Mouse (Mus musculus) neural tube, embryonic 11.5 days (tissue): ENCODE data around the gene Pja2. TPM values are rescaled to one million over a fixed set of nuclear protein-coding genes. Genes with fewer than 3 reads are reported as not detected.
"Not testable (repeated sequence)": the region's sequence is repeated elsewhere in the genome, so short reads cannot be mapped to it uniquely, and the experiment has no call there.

Experiments used
- ATAC-seq: fragments of 200-750 bp; cut with Nextera tagmentation; 2 replicates; pipeline ENCODE4 v1.8.0; 2017; ENCODE audit warnings: moderate number of reproducible peaks, mild to moderate bottlenecking, moderate TSS enrichment, moderate library complexity; ENCODE audit not compliant: insufficient read depth, low FRiP score, low TSS enrichment
- DNase-seq: peaks from one replicate; pipeline ENCODE4 v3.0.0-alpha.2; 2015; ENCODE audit warnings: low spot score
- H3K27ac ChIP-seq: fragments of 300-500 bp; sonication (generic); 2 replicates; pipeline ENCODE4 v1.5.1; 2014; ENCODE audit warnings: low read depth, mild to moderate bottlenecking, low read length
- H3K27me3 ChIP-seq: fragments of 300-500 bp; sonication (generic); 2 replicates; pipeline ENCODE4 v1.6.1; 2014; ENCODE audit warnings: mild to moderate bottlenecking, low read length, mixed read lengths; ENCODE audit not compliant: control insufficient read depth, insufficient read depth
- H3K36me3 ChIP-seq: fragments of 300-500 bp; sonication (generic); 2 replicates; pipeline ENCODE4 v1.6.1; 2014; ENCODE audit warnings: mild to moderate bottlenecking, low read length, moderate library complexity, mixed read lengths; ENCODE audit not compliant: control insufficient read depth, insufficient read depth
- H3K4me1 ChIP-seq: fragments of 300-500 bp; sonication (generic); 2 replicates; pipeline ENCODE4 v1.6.1; 2014; ENCODE audit warnings: low read length, mixed read lengths; ENCODE audit not compliant: control insufficient read depth, insufficient read depth
- H3K4me2 ChIP-seq: fragments of 300-500 bp; sonication (generic); 2 replicates; pipeline ENCODE4 v1.6.1; 2014; ENCODE audit warnings: low read depth, mild to moderate bottlenecking, moderate library complexity
- H3K4me3 ChIP-seq: fragments of 300-500 bp; sonication (generic); 2 replicates; pipeline ENCODE4 v1.5.1; 2014; ENCODE audit warnings: low read depth, low read length
- H3K9ac ChIP-seq: fragments of 300-500 bp; sonication (generic); 2 replicates; pipeline ENCODE4 v1.6.1; 2014; ENCODE audit warnings: mild to moderate bottlenecking, low read length
- H3K9me3 ChIP-seq: fragments of 300-500 bp; sonication (generic); 2 replicates; pipeline ENCODE4 v1.6.1; 2016; ENCODE audit warnings: low read length; ENCODE audit not compliant: control insufficient read depth
- WGBS: fragments of 180-500 bp; shearing (Covaris S2); extraction: QIAGEN DNeasy Blood & Tissue Kit; methylation state at CpG from one replicate; pipeline ENCODE4 v1.1.7; 2014; 5-methylcytosine and 5-hydroxymethylcytosine counted together
- polyA plus RNA-seq: library from polyadenylated mRNA; unstranded; fragments of >200 nt; fragmentation: Nextera tagmentation; extraction: Ambion mirVana; gene quantifications from 2 replicates; pipeline ENCODE4 v1.2.1, GENCODE M21; 2014

The Pja2 gene
- polyA plus RNA-seq, 1 experiment from 2014 or later = 105 TPM

- not testable (repeated sequence) for DNase-seq, H3K4me1 ChIP-seq, H3K4me3 ChIP-seq, H3K9me3 ChIP-seq, H3K9ac ChIP-seq, H3K27me3 ChIP-seq, H3K27ac ChIP-seq, ATAC-seq, H3K36me3 ChIP-seq, H3K4me2 ChIP-seq
- 87% methylated on average over 1 of the region's 1 CpGs for WGBS
Observed at GRCm38 (mm10) chr17:64314523-64314922, 17.2 kb downstream of the Pja2 start.

GRCm38 (mm10) chr17:64297628-64298027 lies 34.1 kb downstream of the Pja2 start:
- Histone ChIP-seq H3K27ac (no peak overlapping the region), H3K9me3 (no peaks in the 10 kb centered on the region), H3K4me1 (no peaks in the 10 kb centered on the region), H3K4me2 (no peak overlapping the region), H3K4me3 (no peak overlapping the region), H3K36me3 (no peaks in the 10 kb centered on the region), H3K27me3 (no peaks in the 10 kb centered on the region), H3K9ac (no peak overlapping the region)
- 91% methylated on average over 5 of the region's 5 CpGs for WGBS
- DNase-seq = no peak
- no peak for ATAC-seq

GRCm38 (mm10) chr17:64292740-64293139 lies 39.0 kb downstream of the Pja2 start:
- 88% methylated on average over 8 of the region's 8 CpGs for WGBS
- no peaks in the 10 kb centered on the region for H3K27me3 ChIP-seq
- H3K36me3 ChIP-seq = no peaks in the 10 kb centered on the region

GRCm38 (mm10) chr17:64289684-64290083 lies 42.0 kb downstream of the Pja2 start:
- ATAC-seq = no peak
- no peaks in the 10 kb centered on the region for H3K27me3 ChIP-seq

More at GRCm38 (mm10) chr17:64292740-64293139, 39.0 kb downstream of the Pja2 start:
- H3K4me2 ChIP-seq = no peak overlapping the region
- no peak for DNase-seq
- H3K4me1 ChIP-seq = no peaks in the 10 kb centered on the region
- no peak overlapping the region for H3K4me3 ChIP-seq
- no peaks in the 10 kb centered on the region for H3K9me3 ChIP-seq
- ATAC-seq = no peak
- H3K27ac ChIP-seq = no peak overlapping the region
- no peak overlapping the region for H3K9ac ChIP-seq

GRCm38 (mm10) chr17:64288000-64288399 lies 43.7 kb downstream of the Pja2 start:
- Histone ChIP-seq H3K27ac (no peak overlapping the region), H3K27me3 (no peaks in the 10 kb centered on the region), H3K36me3 (peaks cover 4% of the 10 kb centered on the region), H3K4me1 (no peaks in the 10 kb centered on the region), H3K4me2 (no peak overlapping the region), H3K4me3 (no peak overlapping the region), H3K9me3 (no peaks in the 10 kb centered on the region), H3K9ac (no peak overlapping the region)
- WGBS = 87% methylated on average over 7 of the region's 7 CpGs
- ATAC-seq = no peak
- DNase-seq = no peak

More at GRCm38 (mm10) chr17:64289684-64290083, 42.0 kb downstream of the Pja2 start:
- peaks cover 2% of the 10 kb centered on the region; the same call in 1 of the 2 replicates for H3K36me3 ChIP-seq
- H3K4me1 ChIP-seq = no peaks in the 10 kb centered on the region
- no peak overlapping the region for H3K4me3 ChIP-seq
- no peak overlapping the region for H3K9ac ChIP-seq
- H3K9me3 ChIP-seq = no peaks in the 10 kb centered on the region
- 59% methylated on average over 4 of the region's 4 CpGs for WGBS
- no peak overlapping the region for H3K27ac ChIP-seq
- H3K4me2 ChIP-seq = no peak overlapping the region
- DNase-seq = no peak

GRCm38 (mm10) chr17:64286836-64287235 lies 44.9 kb downstream of the Pja2 start:
- H3K36me3 ChIP-seq = peaks cover 4% of the 10 kb centered on the region

GRCm38 (mm10) chr17:64281368-64281767 lies 50.3 kb downstream of the Pja2 start:
- not testable (repeated sequence) for H3K4me2 ChIP-seq, H3K4me1 ChIP-seq, ATAC-seq, H3K27me3 ChIP-seq, H3K4me3 ChIP-seq, H3K9ac ChIP-seq, H3K9me3 ChIP-seq, DNase-seq, H3K36me3 ChIP-seq, H3K27ac ChIP-seq
- WGBS = 88% methylated on average over 3 of the region's 3 CpGs

More at GRCm38 (mm10) chr17:64286836-64287235, 44.9 kb downstream of the Pja2 start:
- H3K9me3 ChIP-seq = no peaks in the 10 kb centered on the region
- ATAC-seq (no peak), DNase-seq (no peak)
- no peak overlapping the region for H3K27ac ChIP-seq
- no peak overlapping the region for H3K4me3 ChIP-seq
- H3K4me2 ChIP-seq = no peak overlapping the region
- no peaks in the 10 kb centered on the region for H3K4me1 ChIP-seq
- no peaks in the 10 kb centered on the region for H3K27me3 ChIP-seq
- WGBS = 75% methylated on average over 3 of the region's 3 CpGs
- H3K9ac ChIP-seq = no peak overlapping the region

GRCm38 (mm10) chr17:64277649-64278212 lies 54.0 kb downstream of the Pja2 start:
- no peaks in the 10 kb centered on the region for H3K36me3 ChIP-seq
- no peak overlapping the region for H3K27ac ChIP-seq
- no peak overlapping the region for H3K9ac ChIP-seq
- no peak overlapping the region for H3K4me3 ChIP-seq
- H3K27me3 ChIP-seq = no peaks in the 10 kb centered on the region
- H3K4me2 ChIP-seq = no peak overlapping the region
- ATAC-seq (no peak), DNase-seq (no peak)
- H3K9me3 ChIP-seq = no peaks in the 10 kb centered on the region
- 73% methylated on average over 9 of the region's 9 CpGs for WGBS
- no peaks in the 10 kb centered on the region for H3K4me1 ChIP-seq

GRCm38 (mm10) chr17:64276666-64277065 lies 55.0 kb downstream of the Pja2 start:
- H3K27ac ChIP-seq = no peak overlapping the region
- no peaks in the 10 kb centered on the region for H3K9me3 ChIP-seq
- ATAC-seq (no peak), DNase-seq (no peak)
- H3K36me3 ChIP-seq = no peaks in the 10 kb centered on the region
- H3K4me1 ChIP-seq = no peaks in the 10 kb centered on the region
- no peak overlapping the region for H3K4me3 ChIP-seq
- H3K27me3 ChIP-seq = no peaks in the 10 kb centered on the region
- WGBS = 89% methylated on average over 5 of the region's 5 CpGs
- H3K9ac ChIP-seq = no peak overlapping the region
- no peak overlapping the region for H3K4me2 ChIP-seq
